Mouse (Mus musculus) ES-Bruce4 (cell line): ENCODE measurements around the gene Rbm12. TPM values are rescaled to one million over a fixed set of nuclear protein-coding genes. Genes with fewer than 3 reads are reported as not detected.

Experiments used
- H3K27ac ChIP-seq: 2 replicates; pipeline ENCODE4 v1.5.1; 2012; ENCODE audit warnings: low read length, inconsistent platforms; ENCODE audit not compliant: insufficient read depth
- H3K27me3 ChIP-seq: 2 replicates; pipeline ENCODE4 v1.6.1; 2012; ENCODE audit warnings: mild to moderate bottlenecking, low read length, inconsistent platforms; ENCODE audit not compliant: control insufficient read depth, poor library complexity, insufficient read depth, severe bottlenecking
- H3K36me3 ChIP-seq: 2 replicates; pipeline ENCODE4 v1.6.1; 2012; ENCODE audit warnings: inconsistent platforms, mild to moderate bottlenecking, low read length, moderate library complexity; ENCODE audit not compliant: control insufficient read depth, poor library complexity, insufficient read depth, severe bottlenecking
- H3K4me1 ChIP-seq: one replicate; pipeline ENCODE4 v1.8.1; 2011; ENCODE audit warnings: low read length; ENCODE audit not compliant: control insufficient read depth, insufficient read depth
- H3K4me3 ChIP-seq: 2 replicates; pipeline ENCODE4 v1.5.1; 2011; ENCODE audit warnings: low read depth, mild to moderate bottlenecking, low read length
- H3K9ac ChIP-seq: 2 replicates; pipeline ENCODE4 v1.6.1; 2012; ENCODE audit warnings: low read depth, mild to moderate bottlenecking, inconsistent platforms; ENCODE audit not compliant: poor library complexity, severe bottlenecking
- H3K9me3 ChIP-seq: replicated peaks from 2 replicates; pipeline ENCODE4 v1.6.1; 2012; ENCODE audit warnings: mild to moderate bottlenecking, low read length, inconsistent platforms; ENCODE audit not compliant: control insufficient read depth, poor library complexity, insufficient read depth, severe bottlenecking
- CTCF ChIP-seq: IDR thresholded peaks from one replicate; pipeline ENCODE4 v1.8.1; 2011; ENCODE audit warnings: low read depth, low read length
- EP300 ChIP-seq: IDR thresholded peaks from 2 replicates; pipeline ENCODE4 v1.6.1; 2011; ENCODE audit warnings: low read depth, low read length; ENCODE audit not compliant: insufficient read depth
- POLR2A ChIP-seq: IDR thresholded peaks from one replicate; pipeline ENCODE4 v1.8.1; 2011; ENCODE audit warnings: low read length; ENCODE audit not compliant: insufficient read depth
- polyA plus RNA-seq: library from polyadenylated mRNA; stranded (reverse); fragments of >200 nt; gene quantifications from 2 replicates; pipeline ENCODE4 v1.2.4, GENCODE M21; 2011; ENCODE audit warnings: low read depth; ENCODE audit not compliant: missing spikeins, insufficient read depth, insufficient read length

The Rbm12 gene
- polyA plus RNA-seq, 1 experiment: 64.5 TPM

DNA sequence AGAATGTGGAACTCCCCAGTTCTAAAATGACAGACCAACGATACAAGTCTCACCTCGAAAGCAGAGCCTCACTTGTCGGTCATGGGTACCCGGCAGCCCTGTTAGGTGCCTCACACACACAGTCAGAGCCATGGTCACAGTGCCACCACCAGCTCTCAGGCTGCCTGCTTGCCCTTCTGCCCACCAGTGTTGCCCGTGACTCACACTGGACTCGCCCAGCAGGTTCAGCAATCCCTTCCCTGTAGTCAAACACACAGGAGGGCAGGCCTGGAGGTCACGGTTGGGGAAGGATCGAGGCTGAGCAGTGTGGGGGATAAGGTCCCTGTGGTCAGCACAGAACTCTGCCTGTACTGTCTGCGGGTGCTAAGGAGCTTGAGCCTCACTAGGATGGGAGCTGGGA is 59.0 kb downstream of the Rbm12 start, which contains the start of gene Fer1l4:
Gene Fer1l4 (minus strand): TSS at position 132 of the 400 bp plus-strand sequence.
- Histone ChIP-seq H3K9ac (no peak within 1 kb of the TSS), H3K9me3 (no peaks in the 10 kb centered on the region), H3K4me1 (peaks cover 2% of the 10 kb centered on the region), H3K36me3 (no peaks in the 10 kb centered on the region), H3K4me3 (no peak within 1 kb of the TSS), H3K27ac (no peak within 1 kb of the TSS), H3K27me3 (no peaks in the 10 kb centered on the region)
- no peak for TF ChIP-seq POLR2A
- TF ChIP-seq CTCF: no peak
- no peak for TF ChIP-seq EP300

DNA sequence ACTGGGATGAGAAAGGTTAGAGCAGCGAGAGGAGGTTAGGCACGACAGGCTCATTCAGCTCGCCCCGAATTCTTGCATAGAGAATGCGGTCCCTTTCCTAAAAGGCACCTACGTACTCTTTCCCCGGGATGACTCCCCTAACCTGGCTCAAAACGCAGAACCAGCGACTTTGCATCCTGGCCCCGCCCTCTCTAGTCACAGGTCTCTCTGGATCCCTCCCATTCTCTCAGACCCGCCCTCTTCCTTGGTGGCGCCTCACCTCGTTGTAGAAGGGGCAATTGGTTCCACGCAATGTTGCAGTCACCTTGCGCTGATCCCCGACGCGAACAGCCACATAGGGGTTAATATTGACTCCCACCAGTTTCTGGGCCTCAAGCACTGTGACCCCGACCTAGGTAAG is 63.8 kb downstream of the Rbm12 start:
- Histone ChIP-seq H3K9ac (no peak overlapping the region), H3K27me3 (no peaks in the 10 kb centered on the region), H3K4me3 (0 out of 2 replicates have a peak overlapping the region, but pooled peaks have one; percentile 5), H3K4me1 (peaks cover 2% of the 10 kb centered on the region), H3K36me3 (no peaks in the 10 kb centered on the region), H3K27ac (no peak overlapping the region), H3K9me3 (no peaks in the 10 kb centered on the region)
- TF ChIP-seq CTCF (no peak), POLR2A (no peak), EP300 (no peak)

DNA sequence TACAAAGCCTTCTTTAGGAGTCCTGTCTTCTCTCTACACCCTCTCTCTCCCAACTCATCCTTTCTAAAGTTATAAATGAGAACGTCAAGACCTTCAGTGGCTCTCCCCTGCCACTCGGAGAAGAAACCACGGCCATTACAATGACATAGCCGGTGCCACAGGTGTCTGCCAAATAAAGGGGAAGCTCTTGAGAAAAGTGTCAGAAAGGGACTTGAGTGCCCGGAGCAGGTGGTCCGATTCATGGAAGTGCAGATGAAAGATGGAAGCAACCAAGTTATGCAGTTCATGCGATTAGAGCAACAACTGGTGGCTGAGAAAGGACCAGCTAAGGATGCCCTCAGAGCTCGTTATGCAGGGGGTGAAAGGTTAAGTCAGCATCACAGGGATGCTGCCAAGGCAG is 68.9 kb downstream of the Rbm12 start:
- Histone ChIP-seq H3K27me3 (no peaks in the 10 kb centered on the region), H3K4me3 (no peak overlapping the region), H3K4me1 (no peaks in the 10 kb centered on the region), H3K9me3 (no peaks in the 10 kb centered on the region), H3K9ac (no peak overlapping the region), H3K36me3 (no peaks in the 10 kb centered on the region), H3K27ac (no peak overlapping the region)
- TF ChIP-seq CTCF (no peak), EP300 (no peak), POLR2A (no peak)

Other genes starting within 250 kb of the Rbm12 start
- gene Uqcc1, start 181.7 kb downstream of the Rbm12 start, polyA plus RNA-seq: 65.2 and 71.2 TPM in 2 replicates
- not detected in 2 replicates for gene Gm15557, start 171.2 kb downstream of the Rbm12 start, polyA plus RNA-seq
- gene Gdf5, start 166.6 kb downstream of the Rbm12 start, polyA plus RNA-seq: not detected in 2 replicates
- 24.9 and 26.0 TPM in 2 replicates for gene Cep250, start 155.5 kb downstream of the Rbm12 start, polyA plus RNA-seq
- gene 6430550D23Rik, start 104.0 kb downstream of the Rbm12 start, polyA plus RNA-seq: 2.4 and 2.9 TPM in 2 replicates
- 72.2 and 82.1 TPM in 2 replicates for gene Ergic3, start 103.9 kb downstream of the Rbm12 start, polyA plus RNA-seq
- 0.87 TPM in 1 of 2 replicates, not detected in the other for gene Fer1l4, start 59.0 kb downstream of the Rbm12 start, polyA plus RNA-seq
- 3.8 and 6.1 TPM in 2 replicates for gene Spag4, start 46.8 kb downstream of the Rbm12 start, polyA plus RNA-seq
- 34.4 and 50.7 TPM in 2 replicates for gene Cpne1, start within 50 bp of the Rbm12 start, polyA plus RNA-seq
- gene Gm28036, start 15.1 kb upstream of the Rbm12 start, polyA plus RNA-seq: 43.0 and 52.2 TPM in 2 replicates
- gene Romo1, start 32.1 kb upstream of the Rbm12 start, polyA plus RNA-seq: 83.8 and 109 TPM in 2 replicates
- 35.8 and 41.7 TPM in 2 replicates for gene Nfs1, start 32.2 kb upstream of the Rbm12 start, polyA plus RNA-seq
- 478 and 518 TPM in 2 replicates for gene Rbm39, start 68.3 kb upstream of the Rbm12 start, polyA plus RNA-seq
- 71.2 and 78.8 TPM in 2 replicates for gene Phf20, start 84.5 kb upstream of the Rbm12 start, polyA plus RNA-seq
- 4.8 and 6.5 TPM in 2 replicates for gene Cnbd2, start 200.3 kb upstream of the Rbm12 start, polyA plus RNA-seq
- 20.1 and 20.5 TPM in 2 replicates for gene Scand1, start 200.7 kb upstream of the Rbm12 start, polyA plus RNA-seq